Mouse (Mus musculus) lung, adult 18-20 months (tissue): ENCODE results near the gene Itpr3.
A peak's percentile ranks its signal among the peaks of the same experiment; 100 is the strongest.

Source experiments
- DNase-seq, 2 experiments: peaks; one replicate each; pipeline ENCODE4 v3.0.0; 2022; ENCODE audit warnings: mixed read lengths in 2 of 2

The Itpr3 gene

DNA sequence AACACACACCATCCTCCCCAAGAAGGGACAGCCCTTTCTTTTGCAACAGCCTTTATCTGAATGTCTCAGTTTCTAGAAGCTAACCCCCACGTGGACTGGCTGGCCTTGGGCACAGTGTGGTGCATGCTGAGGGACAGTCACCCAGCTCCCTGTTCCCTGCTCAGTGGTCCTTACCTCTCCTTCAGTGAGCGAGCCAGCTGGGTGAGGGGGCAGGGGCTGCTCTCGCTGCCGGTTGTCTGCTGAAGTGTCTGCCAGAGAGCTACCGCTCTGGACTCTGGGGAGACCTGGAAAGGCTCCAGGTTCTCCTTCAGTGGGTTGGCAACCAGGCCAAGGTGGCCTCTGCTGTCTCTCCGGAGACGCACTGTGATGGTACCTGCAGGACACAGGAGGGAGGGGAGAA is 93.8 kb downstream of the Itpr3 start:
- DNase-seq: no peak

- no peak for DNase-seq
Measured at GRCm38 (mm10) chr17:27151411-27151810, 94.3 kb downstream of the Itpr3 start.

DNA sequence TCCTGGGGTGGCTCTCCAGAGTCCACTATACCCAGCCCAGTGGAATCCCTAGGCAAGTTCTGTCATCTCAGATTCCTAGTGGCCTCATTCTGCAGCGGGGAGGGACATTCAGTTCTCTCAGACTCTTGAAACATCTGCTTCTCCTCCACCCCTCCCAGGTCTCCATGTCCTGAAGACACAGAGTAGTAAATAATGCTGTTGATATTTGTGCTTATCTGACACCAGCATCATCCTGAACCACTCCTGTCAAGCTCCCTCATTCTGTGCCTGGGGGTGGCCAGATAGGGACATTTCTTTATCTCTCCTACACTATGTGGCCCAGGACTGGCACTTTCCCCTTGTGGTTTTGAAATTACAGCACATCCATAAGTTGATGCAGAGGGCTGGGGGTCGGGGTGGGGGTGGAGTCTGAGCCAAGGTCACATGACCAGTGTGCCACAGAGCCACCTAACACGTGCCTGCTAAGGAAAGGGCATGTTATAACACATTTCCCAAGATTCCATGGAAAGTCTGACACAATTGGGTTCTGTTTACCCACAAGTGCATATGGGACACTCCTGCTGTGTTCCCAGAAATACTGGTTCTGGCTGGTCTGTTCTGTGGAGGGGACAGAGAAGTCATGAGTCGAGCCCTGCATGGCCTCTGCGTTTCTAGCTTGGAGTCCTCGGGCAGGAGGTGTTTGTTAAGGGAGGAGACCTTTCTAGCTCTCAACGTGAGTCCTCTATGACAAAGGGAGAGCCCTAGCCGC is 96.0 kb downstream of the Itpr3 start:
- DNase-seq: peak in 1 of 2 experiments; percentile 60

GRCm38 (mm10) chr17:27153773-27154193 is 96.7 kb downstream of the Itpr3 start:
- peak in 1 of 2 experiments; percentile 41 for DNase-seq

DNA sequence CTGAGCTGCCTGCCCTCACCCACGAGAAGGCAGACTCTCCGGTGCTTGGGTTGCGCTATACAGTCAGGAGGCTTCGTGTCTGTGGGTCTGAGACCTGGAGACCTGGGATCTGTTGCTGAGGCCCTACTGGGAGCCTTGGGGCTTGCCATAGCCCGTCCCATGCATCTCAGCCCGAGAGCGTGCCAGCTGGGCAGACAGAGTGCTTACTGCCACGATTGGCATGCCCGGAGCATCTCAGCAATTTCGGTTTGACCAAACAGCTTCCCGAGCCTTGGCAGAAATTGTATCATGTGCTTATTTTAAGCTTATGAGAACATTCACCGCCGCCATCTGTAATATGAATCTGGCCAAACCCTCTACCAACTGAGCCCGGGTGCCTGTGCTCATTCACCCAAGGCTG is 97.2 kb downstream of the Itpr3 start:
- DNase-seq: no peak

DNA sequence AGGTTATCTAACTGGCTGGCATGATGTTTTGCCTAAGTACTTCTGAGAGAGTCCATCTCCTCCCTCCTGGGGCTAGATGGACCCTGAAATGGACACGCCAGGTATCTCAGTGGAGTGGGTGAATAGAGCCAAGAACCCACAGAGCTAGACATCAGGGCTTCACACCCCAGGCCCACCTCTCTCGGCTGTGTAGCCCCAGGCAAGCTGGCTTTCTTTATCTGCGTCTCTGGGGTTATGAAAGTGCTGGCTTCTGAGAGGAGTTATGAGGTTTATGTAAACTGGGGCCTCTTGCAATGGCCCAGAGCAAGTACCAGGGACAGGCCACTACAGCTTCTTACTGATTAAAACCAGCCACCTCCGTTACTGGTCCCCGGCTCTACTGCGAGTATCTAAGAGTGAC is 97.8 kb downstream of the Itpr3 start:
- no peak for DNase-seq

- no peak for DNase-seq
Measured at GRCm38 (mm10) chr17:27155752-27156151, 98.6 kb downstream of the Itpr3 start.

DNA sequence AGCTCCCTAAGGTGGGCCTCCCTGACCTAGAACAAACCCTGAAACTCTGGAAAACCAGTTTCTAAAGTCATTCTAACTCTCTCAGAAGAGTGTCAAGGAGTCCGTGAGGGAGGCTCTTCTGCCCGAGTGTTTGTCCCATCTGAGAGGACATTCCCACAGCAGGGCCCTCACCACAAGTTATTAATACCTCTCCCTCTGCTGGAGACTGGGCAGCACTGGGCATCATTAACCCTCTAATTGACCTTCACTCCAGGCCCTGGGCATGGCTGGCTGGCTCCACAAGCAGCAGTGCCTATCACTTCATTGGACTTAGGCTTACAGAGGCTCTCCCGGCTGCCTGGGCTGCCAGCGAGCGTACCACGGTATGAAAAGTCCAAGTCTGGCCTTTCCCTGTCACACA is 101.3 kb downstream of the Itpr3 start:
- no peak for DNase-seq

DNA sequence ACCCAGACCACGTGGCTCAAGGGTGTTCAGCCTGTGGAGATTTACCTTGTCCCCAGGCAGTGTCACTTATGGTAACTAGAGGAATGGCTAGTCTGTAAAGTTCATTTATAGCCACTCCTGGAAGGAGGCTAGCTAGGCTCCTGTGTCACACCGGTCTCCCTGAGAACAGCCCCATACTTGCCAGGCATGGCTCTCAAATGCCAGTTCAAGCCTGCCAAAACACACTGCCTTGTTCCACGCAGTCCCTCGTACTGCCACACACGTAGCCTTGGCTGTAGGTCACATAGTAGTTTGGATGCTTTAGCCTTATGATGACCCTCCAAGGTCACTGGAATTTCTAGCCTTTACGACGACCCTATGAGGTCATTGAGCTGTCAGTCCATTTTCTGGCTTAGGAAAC is 102.1 kb downstream of the Itpr3 start:
- no peak for DNase-seq

DNA sequence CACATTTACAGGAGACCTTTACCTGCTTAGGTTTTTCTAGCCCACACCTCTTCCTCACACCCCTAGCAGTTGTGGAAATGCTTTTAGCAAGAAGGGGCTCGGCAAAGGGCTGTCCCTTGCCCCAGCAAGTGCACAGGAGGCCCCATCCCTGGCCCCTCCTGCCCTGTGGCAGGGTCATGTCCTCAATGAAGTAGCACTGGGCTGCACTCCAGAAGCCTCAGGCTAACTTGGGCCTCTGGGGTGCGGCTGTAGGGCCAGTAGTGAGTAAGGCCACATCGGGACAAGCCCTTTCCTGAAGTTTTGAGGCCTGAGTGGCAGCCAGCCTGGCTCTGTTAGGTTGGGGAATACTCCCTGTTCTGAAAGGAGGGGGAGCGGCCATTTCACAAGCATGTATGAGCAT is 103.8 kb downstream of the Itpr3 start:
- peak; percentile 57 to 76 for DNase-seq

DNA sequence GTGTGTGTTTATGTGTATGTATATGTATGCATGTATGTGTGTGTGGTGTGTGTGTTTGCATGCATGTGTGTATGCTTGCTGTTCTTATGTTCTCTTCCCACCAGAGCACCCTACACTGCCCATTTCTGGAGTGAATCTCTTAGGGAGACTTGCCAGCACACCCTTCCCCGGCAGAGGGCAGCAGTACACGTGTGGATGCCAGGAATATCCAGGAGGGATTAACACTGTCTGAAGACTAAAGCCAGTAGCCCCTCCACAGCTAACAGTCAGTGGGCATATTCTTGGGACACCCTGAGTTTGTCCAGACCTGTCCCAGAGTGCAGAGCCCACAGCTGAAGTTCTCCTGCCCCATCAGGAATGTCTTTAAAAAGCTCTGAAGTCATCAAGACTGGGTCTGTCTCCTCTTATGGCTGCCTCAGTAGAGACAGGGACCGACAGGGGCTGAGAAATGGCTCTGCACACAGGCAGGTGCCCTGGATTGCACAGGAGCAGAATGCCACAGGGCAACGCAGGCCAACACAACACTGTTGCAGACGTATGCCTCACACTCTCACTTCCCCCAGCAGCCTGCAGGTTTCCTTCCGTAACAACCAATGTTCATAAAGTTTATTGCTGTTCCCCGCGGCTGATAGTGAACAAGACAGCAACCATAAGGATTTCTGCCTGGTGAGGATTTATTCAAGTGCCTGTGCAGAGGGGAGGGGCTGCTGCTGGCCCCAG is 108.1 kb downstream of the Itpr3 start:
- DNase-seq: no peak

DNA sequence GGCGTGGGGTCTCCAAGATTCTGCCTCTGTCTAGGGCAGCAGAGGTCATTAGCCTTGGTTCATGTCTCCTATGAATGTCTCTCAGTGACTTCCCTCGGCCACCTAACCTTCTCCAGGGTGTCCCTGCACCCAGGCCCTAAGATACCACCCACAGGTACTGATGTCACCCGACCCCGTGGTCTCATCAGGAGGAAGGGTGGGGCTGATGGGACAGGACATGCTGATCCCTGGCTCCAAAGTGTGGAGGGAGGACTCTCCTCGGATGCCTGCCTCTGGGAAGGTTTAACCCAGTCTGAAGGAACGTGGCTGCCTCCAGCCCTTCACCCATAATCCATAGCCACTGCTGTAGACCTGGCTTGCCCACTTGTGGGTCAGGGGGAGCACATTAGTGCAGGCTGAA is 109.8 kb downstream of the Itpr3 start:
- no peak for DNase-seq

DNA sequence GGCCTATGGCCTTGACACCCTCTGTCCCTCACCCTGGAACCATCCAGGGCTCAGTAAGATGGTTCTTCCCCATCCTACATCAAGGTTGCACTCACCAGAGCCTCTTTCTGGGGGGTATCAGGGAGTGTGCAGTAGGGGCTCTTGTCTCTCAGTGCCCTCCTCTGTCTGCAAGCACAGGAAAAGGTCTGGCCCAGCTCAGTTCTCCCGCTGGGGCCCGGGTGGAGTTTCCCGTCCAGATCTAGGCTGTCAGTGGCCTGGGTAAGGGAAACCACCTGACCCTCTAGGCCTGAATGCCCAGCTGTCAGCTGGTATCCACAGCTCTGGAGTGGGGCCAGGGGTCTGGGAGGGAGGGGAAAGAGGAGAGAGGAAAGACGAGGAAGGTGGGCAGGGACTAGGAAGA is 110.4 kb downstream of the Itpr3 start, which contains the start of gene Ip6k3:
Gene Ip6k3, minus strand, starts transcription at position 251 of the 400 bp plus-strand sequence.
- peak; percentile 18 to 45 for DNase-seq

DNA sequence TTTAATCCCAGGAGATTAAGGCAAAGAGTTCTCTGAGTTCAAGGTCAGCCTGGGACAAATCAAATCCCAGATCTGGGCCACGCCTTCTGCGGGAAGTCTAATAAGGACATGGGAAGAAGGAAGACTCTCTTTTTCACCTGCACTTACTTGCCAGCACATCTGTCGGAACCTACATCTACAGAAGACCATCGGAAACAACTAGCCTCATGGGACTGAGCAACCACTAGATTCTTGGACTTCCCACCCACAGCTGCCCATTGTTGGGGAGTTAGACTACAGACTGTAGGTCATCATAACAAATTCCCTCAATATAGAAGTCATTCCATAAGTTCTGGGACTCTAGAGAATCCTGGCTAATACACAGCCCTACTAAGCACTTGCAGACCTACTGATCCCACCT is 111.5 kb downstream of the Itpr3 start:
- no peak for DNase-seq

DNA sequence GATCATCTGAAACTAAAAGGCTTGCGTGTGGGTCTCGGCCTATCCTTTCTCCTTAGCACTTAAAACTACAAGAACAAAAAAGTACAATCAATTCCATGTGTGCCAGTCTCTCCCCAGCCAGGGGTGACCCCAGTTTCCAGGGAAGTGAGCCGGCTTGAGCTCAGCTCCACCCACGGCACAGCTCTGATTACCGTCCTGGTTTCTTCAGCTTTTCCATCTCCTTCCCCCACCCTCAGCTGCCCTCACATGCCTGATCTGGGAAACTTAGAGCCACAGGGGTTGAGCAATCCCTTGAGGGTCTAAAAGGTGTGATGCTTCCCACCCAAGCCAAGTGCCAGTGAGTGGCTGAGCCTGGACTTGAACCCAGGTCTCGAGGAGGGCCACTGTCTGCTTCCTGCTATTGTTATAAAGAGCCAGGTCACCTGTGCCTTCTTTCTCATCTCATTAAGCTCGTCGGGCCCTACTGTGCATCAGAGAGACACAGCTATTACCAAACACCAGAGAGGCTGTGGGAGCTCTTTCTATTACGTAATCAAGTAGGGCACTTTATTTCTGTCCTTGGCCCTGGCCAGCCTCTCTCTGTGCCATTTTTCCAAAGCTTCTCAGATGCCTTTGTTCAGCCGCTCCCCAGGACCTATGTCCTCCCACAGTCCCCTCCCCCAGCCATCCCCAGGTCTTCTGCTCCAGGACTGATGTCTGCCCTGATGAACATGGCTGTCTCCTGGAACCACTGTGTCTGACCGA is 113.0 kb downstream of the Itpr3 start:
- peak; percentile 10 to 33 for DNase-seq

DNA sequence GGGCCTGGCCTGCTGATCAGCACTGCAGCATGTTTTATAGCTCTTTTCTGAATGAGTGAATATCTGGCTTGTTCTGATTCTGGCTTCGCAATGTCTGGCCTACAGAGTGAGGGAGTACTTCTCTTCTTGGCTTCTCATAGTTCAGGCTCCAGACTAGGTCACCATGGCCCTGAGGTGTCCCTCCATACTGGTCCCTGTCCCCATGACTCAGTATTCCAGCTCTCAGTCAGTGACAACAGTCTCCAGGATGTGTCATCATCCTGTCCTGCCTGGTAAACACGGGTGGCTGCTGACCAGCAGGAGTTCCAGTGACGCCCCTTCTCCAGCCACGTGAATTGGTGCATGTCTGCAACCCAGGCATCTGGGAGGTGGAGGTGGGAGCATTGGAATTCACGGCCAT is 114.0 kb downstream of the Itpr3 start:
- DNase-seq: no peak
